Mouse (Mus musculus) CD4-positive naive resting alpha-beta T cell, adult 57 days (primary cell): Measurements from ENCODE around the gene Acot6. TPM values are rescaled to one million over a fixed set of nuclear protein-coding genes. Genes with fewer than 3 reads are reported as not detected.

ENCODE experiments used
- total RNA-seq: library from RNA; stranded (reverse); gene quantifications from one replicate; pipeline ENCODE4 v1.2.4, GENCODE M21; 2023

Gene Acot6
- 2.2 TPM for total RNA-seq

DNA sequence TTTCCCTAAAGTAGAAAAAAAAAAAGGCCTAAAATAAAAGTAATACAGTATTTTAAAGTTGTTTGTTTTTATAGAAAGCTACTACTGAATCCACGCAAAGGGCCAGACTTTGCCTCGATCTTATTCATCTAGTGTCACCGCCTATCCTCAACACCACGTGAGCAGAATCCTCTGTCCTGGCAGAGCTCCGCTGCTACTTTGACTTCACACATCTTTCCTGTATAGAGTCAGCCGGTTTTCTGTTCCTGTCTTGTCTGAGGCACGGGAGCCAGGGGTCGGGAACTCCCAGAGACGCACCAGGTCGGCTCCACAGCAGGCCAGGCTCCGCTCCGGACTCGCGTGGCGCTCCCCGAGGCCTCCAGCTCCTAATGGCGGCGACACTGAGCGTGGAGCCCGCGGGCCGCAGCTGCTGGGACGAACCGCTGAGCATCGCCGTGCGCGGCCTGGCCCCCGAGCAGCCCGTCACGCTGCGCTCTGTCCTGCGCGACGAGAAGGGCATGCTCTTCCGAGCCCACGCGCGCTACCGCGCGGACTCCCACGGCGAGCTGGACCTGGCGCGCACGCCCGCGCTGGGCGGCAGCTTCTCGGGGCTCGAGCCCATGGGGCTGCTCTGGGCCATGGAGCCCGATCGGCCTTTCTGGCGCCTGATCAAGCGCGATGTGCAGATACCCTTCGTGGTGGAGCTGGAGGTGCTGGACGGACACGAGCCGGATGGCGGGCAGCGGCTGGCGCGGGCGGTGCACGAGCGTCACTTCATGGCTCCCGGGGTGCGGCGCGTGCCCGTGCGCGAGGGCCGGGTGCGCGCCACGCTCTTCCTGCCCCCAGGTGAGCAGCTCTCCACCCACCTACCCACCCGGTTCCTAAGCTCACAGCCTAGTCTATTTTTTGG, at the start of gene Acot6:
TSS of gene Acot6 (plus strand) at position 51 of the 889 bp plus-strand sequence.

DNA sequence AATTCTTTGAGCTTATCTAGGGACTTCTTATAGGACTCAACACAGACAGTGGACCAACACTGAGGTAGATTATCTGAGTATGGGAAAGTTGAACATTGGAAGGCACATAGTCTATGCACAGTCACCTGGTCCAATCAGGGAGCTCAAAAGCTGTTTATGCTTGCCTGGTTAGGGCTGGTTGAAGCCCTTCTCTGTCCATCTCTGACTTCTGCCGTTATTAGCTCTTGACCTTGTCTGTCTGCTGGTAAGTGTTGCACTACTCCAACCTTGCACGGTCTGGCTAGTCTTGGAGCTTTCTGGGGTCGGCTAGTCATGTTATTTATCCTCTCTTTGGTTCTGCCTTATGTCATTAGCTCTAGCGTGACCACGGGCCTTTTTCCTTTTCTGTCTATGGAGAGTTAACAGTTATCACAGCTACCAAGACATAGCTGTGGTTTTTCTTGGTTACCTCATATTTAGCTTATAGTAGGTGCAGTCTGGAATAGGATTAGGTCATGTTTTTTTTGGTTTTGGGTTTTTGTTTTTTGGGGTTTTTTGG, 48.4 kb upstream of the Acot6 start, which contains the start of gene Acot3:
TSS of gene Acot3 (plus strand) at position 208 of the 538 bp plus-strand sequence.

DNA sequence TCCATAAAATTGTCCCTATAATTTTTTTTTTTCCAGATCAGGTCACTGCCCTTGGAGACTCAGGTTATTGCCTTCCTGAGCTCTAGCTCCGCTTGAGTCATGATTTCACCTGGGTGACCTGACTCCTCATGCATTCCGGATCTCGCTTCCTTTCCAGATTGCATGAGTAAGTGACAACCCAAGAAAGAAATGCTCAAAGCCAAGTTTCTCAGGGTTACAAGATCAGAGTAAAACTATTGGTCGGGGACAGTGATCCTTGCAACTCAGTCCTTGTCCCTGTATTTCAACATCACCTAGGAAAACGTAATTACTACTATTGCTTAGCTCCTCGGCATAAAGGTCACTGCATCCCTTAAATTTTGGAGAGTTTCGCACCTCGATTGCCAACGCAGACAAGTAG, 31.5 kb upstream of the Acot6 start, which contains the start of gene Acot5:
TSS of gene Acot5 (plus strand) at position 340 of the 400 bp plus-strand sequence.

DNA sequence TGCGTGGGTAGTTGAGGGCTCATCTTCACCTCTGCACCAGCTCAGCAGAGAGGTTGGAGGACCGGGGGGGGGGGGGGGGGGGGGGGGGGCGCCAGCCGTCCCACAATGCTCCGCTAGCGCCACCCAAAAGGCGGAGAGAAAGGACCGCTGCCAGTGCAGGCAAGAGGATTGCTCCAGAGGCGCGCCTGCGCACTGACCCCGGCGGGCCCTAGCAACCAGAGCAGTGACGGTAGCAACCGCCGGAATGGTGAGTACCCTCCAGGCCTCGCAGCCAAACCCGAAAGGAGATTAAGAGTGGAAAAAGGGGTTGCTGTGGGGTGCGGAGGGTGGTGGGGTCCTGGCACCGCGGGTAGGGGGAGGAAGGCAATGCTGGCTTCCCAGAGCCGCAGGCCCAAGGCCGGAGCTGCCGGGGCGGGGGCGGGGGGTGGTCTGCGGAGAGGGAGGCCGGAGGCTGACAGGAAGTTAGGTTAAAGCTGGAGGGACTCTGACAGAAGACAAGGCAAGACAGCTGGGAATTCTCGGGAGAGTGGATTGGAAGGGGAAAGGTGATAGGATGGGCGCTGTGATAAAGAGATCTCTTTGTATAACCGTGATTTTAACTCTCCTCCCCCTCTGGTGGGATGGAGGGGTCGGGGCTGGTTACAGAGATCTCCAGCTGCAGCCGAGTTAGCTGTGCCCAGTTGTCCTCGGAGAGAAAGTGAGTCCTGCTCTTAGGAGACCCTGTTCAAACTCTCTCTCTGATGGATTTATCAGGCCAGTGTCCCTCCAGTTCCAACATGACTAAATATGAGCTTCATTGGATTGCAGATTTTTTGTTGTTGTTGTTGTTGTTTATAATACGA, 13.9 kb downstream of the Acot6 start, which contains the start of gene Dnal1:
TSS of gene Dnal1 (plus strand) at position 214 of the 842 bp plus-strand sequence.

DNA sequence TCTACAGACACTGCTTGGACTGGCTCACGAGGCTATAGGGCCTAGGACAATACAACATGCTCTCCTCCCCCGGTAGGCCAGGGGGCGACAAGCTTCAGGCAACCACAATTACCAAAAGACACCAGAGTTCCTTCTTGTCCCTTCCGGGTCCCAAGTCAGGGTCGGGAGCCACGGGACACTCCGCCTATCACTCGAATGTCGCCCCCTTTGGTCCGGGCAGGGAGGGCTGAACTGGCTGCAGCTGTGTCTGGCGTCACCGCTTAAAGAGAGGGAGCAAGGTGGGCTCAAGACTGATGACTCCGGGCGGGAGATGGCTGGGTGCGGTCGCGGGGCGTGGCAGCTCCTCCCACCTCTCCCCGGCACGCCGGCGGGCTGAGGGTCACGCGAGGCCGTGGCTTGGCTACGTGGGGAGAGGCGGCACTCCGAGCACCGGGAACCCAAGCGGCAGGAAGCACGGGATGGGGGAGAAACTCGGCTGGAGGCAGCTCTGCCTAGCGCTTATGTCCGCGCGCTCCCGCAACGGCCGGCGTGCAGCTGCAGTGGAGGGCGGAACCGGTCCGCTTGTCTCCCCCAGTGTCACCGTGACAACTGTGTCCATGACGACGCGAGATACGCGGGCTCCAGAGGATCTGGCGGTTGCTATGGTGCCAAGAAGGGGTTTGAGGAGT, 47.6 kb downstream of the Acot6 start, which contains the start of gene Pnma1:
TSS of gene Pnma1 (minus strand) at position 536 of the 668 bp plus-strand sequence.

Other genes with a start within 250 kb of the Acot6 start
- 72.2 TPM for gene Numb, start 178.7 kb upstream of the Acot6 start, total RNA-seq
- 25.4 TPM for gene Riox1, start 150.0 kb upstream of the Acot6 start, total RNA-seq
- not detected for gene Heatr4, start 115.8 kb upstream of the Acot6 start, total RNA-seq
- 90.3 TPM for gene Acot2, start 112.8 kb upstream of the Acot6 start, total RNA-seq
- gene Acot1, start 91.2 kb upstream of the Acot6 start, total RNA-seq = 6.3 TPM
- gene Acot4, start 62.3 kb upstream of the Acot6 start, total RNA-seq = 0.12 TPM
- gene Gm49366, start 61.7 kb upstream of the Acot6 start, total RNA-seq = not detected
- not detected for gene Acot3, start 48.5 kb upstream of the Acot6 start, total RNA-seq
- gene Acot5, start 31.3 kb upstream of the Acot6 start, total RNA-seq = not detected
- gene Dnal1, start 13.7 kb downstream of the Acot6 start, total RNA-seq = 0.33 TPM
- 11.9 TPM for gene Pnma1, start 47.8 kb downstream of the Acot6 start, total RNA-seq
- gene Elmsan1, start 118.2 kb downstream of the Acot6 start, total RNA-seq = 163 TPM
- gene Ptgr2, start 184.6 kb downstream of the Acot6 start, total RNA-seq = 15.2 TPM
- 63.9 TPM for gene Zfp410, start 216.2 kb downstream of the Acot6 start, total RNA-seq